8 mouse cellular contexts compared by ENCODE assay signal in the genomic region with DNA sequence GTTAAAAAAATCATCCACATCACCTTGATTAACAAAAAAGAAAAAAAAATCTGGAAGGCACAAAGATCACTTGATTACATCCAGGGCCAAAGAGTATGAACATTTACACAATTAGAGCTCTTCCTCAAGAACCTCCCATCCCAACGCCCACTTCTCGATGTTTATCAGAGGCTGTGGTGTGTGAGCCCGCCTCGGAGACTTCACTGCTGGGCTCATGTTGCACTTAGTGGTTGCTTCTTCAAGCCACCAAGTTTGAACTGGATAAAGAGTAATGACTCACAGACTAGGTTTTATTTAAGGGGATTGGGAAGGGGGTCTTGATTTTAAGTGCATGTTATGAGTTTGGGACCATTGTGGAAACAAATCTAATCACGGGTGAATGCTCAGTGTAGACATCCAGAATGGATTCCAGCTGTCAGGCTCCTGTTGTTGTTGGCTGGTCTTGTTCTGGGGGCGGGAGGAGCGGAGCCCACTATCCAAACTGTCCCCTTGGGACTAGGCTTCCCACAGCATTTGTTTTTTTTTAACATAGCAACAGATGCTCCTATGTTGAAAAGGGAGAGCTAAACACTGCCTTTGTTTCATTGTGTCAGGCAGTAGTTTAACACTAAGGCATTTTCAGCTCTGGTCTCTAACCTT.
DNase-seq lines count a peak whose midpoint lies in the region; ATAC-seq and TF ChIP-seq lines count a peak whose summit lies in the region.

No protein-coding gene starts in this region.

- no peaks in the 10 kb centered on the region for H3K9me3 ChIP-seq in embryonic facial prominence, embryonic 10.5 days
- no peaks in the 10 kb centered on the region for H3K9me3 ChIP-seq in heart, postnatal 0 days (replicated peaks; ENCODE audit: control insufficient read depth, low read length)

- no peak for TF ChIP-seq EP300 in heart, postnatal 0 days (IDR thresholded peaks at IDR 0.05; ENCODE audit: low read depth)

- peak overlapping the region; percentile 72 for H3K27ac ChIP-seq in embryonic facial prominence, embryonic 10.5 days (replicated peaks)
- peak overlapping the region; percentile 74 for H3K27ac ChIP-seq in heart, postnatal 0 days (ENCODE audit: low read depth)

- peak; percentile 40; the same call in 1 of the 2 replicates for ATAC-seq in heart, postnatal 0 days (ENCODE audit: insufficient read depth, low read depth)
- no peak for ATAC-seq in CD4-positive, CD25-positive, alpha-beta regulatory T cell, adult 4 months

- no peaks in the 10 kb centered on the region; the same call in 1 of the 2 replicates for H3K27me3 ChIP-seq in embryonic facial prominence, embryonic 10.5 days (replicated peaks; ENCODE audit: low read depth, poor library complexity, severe bottlenecking)
- H3K27me3 ChIP-seq in heart, postnatal 0 days (ENCODE audit: control insufficient read depth, insufficient read depth, low read length) = no peaks in the 10 kb centered on the region

- 29% methylated on average over 7 of the region's 7 CpGs for WGBS in embryonic facial prominence, embryonic 10.5 days
- 44% methylated on average over 7 of the region's 7 CpGs for whole genome bisulfite sequencing in heart, postnatal 0 days

- H3K4me3 ChIP-seq in embryonic facial prominence, embryonic 10.5 days = no peak overlapping the region
- no peak overlapping the region for H3K4me3 ChIP-seq in heart, postnatal 0 days (ENCODE audit: low read depth, low read length)

- peaks cover 31% of the 10 kb centered on the region for H3K4me1 ChIP-seq in embryonic facial prominence, embryonic 10.5 days
- peaks cover 53% of the 10 kb centered on the region for H3K4me1 ChIP-seq in heart, postnatal 0 days (ENCODE audit: control insufficient read depth, insufficient read depth)

- no peak overlapping the region for H3K9ac ChIP-seq in heart, postnatal 0 days (replicated peaks; ENCODE audit: low read depth, low read length)

- intact Hi-C loops in left cerebral cortex, postnatal 10 days (cut with DNase I) = no loop called here

- peak overlapping the region; percentile 16; the same call in 1 of the 2 replicates for H3K4me2 ChIP-seq in heart, postnatal 0 days (ENCODE audit: low read depth, low read length)

- no peak for TF ChIP-seq CTCF in heart, postnatal 0 days (IDR thresholded peaks at IDR 0.05; ENCODE audit: low read depth)

- no peaks in the 10 kb centered on the region for H3K36me3 ChIP-seq in embryonic facial prominence, embryonic 10.5 days (replicated peaks)
- no peaks in the 10 kb centered on the region for H3K36me3 ChIP-seq in heart, postnatal 0 days (replicated peaks; ENCODE audit: control insufficient read depth, insufficient read depth, low read length)

- peak; percentile 75 for DNase-seq in 3T3-L1 (ENCODE audit: low read depth, low spot score)
- peak; percentile 40 for DNase-seq in embryonic facial prominence, embryonic 10.5 days (ENCODE audit: low spot score)
- DNase-seq in heart, postnatal 0 days (ENCODE audit: low spot score) = peak; percentile 66
- DNase-seq in kidney, postnatal 36 days = peak; percentile 20 to 26
- no peak for DNase-seq in c-Kit-positive CD71-positive TER-119-positive erythroid progenitor cells, embryonic 14.5 days (ENCODE audit: low spot score)
- DNase-seq in adrenal gland, adult 2 months = no peak
- DNase-seq in left cerebral cortex, postnatal 10 days (ENCODE audit: extremely low spot score in 1 of 2, low spot score in 2 of 2) = no peak

Comparison
In these comparisons a context has a peak if more than half of its experiments do, and no peak if none do; other contexts are left out.
1. DNase-seq: peak in 3T3-L1 (single experiment), embryonic facial prominence, embryonic 10.5 days (single experiment), heart, postnatal 0 days (single experiment) and kidney, postnatal 36 days (2 of 2); none in c-Kit-positive CD71-positive TER-119-positive erythroid progenitor cells, embryonic 14.5 days (single experiment), adrenal gland, adult 2 months (single experiment) and left cerebral cortex, postnatal 10 days (0 of 2).